Mouse (Mus musculus): ENCODE results near the gene Notch3.

Gene Notch3

GRCm38 (mm10) chr17:32092895-32093294, 73.8 kb downstream of the Notch3 start:
- ATAC-seq (ENCODE audit: low TSS enrichment), result no peak

- ATAC-seq (ENCODE audit: low TSS enrichment), result no peak
Measured at GRCm38 (mm10) chr17:32092241-32092619, 74.4 kb downstream of the Notch3 start.

GRCm38 (mm10) chr17:32091364-32092240, 75.0 kb downstream of the Notch3 start:
- ATAC-seq (ENCODE audit: low TSS enrichment), result peak; percentile 97

GRCm38 (mm10) chr17:32091032-32091363, 75.7 kb downstream of the Notch3 start:
- peak; percentile 41 for ATAC-seq (ENCODE audit: low TSS enrichment)

- ATAC-seq (ENCODE audit: low TSS enrichment), result no peak
Measured at GRCm38 (mm10) chr17:32087069-32087468, 79.6 kb downstream of the Notch3 start.

GRCm38 (mm10) chr17:32083351-32083750, 83.3 kb downstream of the Notch3 start:
- ATAC-seq (ENCODE audit: low TSS enrichment), result no peak

- ATAC-seq (ENCODE audit: low TSS enrichment), result peak; percentile 62; the same call in 1 of the 2 replicates
Measured at GRCm38 (mm10) chr17:32075164-32075563, 91.5 kb downstream of the Notch3 start.

GRCm38 (mm10) chr17:32074658-32075057, 92.0 kb downstream of the Notch3 start:
- ATAC-seq (ENCODE audit: low TSS enrichment), result no peak

GRCm38 (mm10) chr17:32073359-32073758, 93.3 kb downstream of the Notch3 start:
- ATAC-seq (ENCODE audit: low TSS enrichment), result peak; percentile 64; the same call in 1 of the 2 replicates

Data from frontal cortex, adult (tissue).